Mouse (Mus musculus): ENCODE measurements at regions not wholly inside any gene's neighbourhood (a gene's known extent, or its start where the extent isn't known, plus 50 kb on each side); places are given as distances from the start of the nearest gene placed in this dataset.

- H3K4me1 ChIP-seq (ENCODE audit: control insufficient read depth, insufficient read depth, low read length) = no peaks in the 10 kb centered on the region
- no peak overlapping the region for H3K4me3 ChIP-seq (ENCODE audit: low read depth, low read length)
- no peak overlapping the region for H3K9ac ChIP-seq (ENCODE audit: low read length)
- DNase-seq (ENCODE audit: low spot score, missing footprints) = peak; percentile 35
- no peaks in the 10 kb centered on the region for H3K36me3 ChIP-seq (ENCODE audit: control insufficient read depth, insufficient read depth, low read length)
- H3K27ac ChIP-seq (ENCODE audit: low read depth, low read length) = no peak overlapping the region
- no peaks in the 10 kb centered on the region for H3K9me3 ChIP-seq (ENCODE audit: control insufficient read depth, low read length)
- 87% methylated on average over 12 of the region's 12 CpGs for WGBS
- ATAC-seq (ENCODE audit: low FRiP score) = no peak
- H3K27me3 ChIP-seq (ENCODE audit: control insufficient read depth, insufficient read depth, low read length) = no peaks in the 10 kb centered on the region
- no peak overlapping the region for H3K4me2 ChIP-seq
These were observed 167.9 kb upstream of the Cdkn2b start for GRCm38 (mm10) chr4:89478646-89479237.

DNA sequence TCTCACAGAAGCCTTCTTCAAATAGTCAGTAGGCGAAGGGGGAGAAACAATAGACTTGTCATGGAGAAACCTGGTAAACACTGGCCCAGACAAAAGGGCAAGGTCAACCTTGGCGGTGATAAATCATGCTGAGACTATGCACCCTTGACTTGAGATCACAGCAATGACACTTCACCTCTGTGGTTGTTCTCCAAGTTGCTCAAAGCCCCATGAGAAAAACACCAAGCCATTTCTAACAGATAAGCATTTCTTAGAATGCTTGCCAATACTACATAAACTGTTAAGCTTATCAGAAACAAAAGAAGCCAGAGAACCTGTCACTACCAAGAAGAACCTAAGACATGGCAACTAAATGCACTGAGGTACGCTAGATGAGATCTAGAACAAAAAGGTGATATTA lies 165.0 kb upstream of the Cdkn2b start:
- no peak overlapping the region for H3K27ac ChIP-seq (ENCODE audit: low read depth, low read length)
- no peak overlapping the region for H3K9ac ChIP-seq (ENCODE audit: low read length)
- H3K4me1 ChIP-seq (ENCODE audit: control insufficient read depth, insufficient read depth, low read length) = no peaks in the 10 kb centered on the region
- ATAC-seq (ENCODE audit: low FRiP score) = no peak
- peak; percentile 80 for DNase-seq (ENCODE audit: low spot score, missing footprints)
- no peaks in the 10 kb centered on the region for H3K27me3 ChIP-seq (ENCODE audit: control insufficient read depth, insufficient read depth, low read length)
- H3K4me3 ChIP-seq (ENCODE audit: low read depth, low read length) = no peak overlapping the region
- 76% methylated on average over 3 of the region's 3 CpGs for WGBS
- H3K9me3 ChIP-seq (ENCODE audit: control insufficient read depth, low read length) = no peaks in the 10 kb centered on the region
- no peaks in the 10 kb centered on the region for H3K36me3 ChIP-seq (ENCODE audit: control insufficient read depth, insufficient read depth, low read length)
- H3K4me2 ChIP-seq = no peak overlapping the region

GRCm38 (mm10) chr4:89474836-89475541 lies 164.2 kb upstream of the Cdkn2b start:
- H3K36me3 ChIP-seq (ENCODE audit: control insufficient read depth, insufficient read depth, low read length) = no peaks in the 10 kb centered on the region
- H3K4me1 ChIP-seq (ENCODE audit: control insufficient read depth, insufficient read depth, low read length) = no peaks in the 10 kb centered on the region
- no peaks in the 10 kb centered on the region for H3K9me3 ChIP-seq (ENCODE audit: control insufficient read depth, low read length)
- no peak overlapping the region for H3K9ac ChIP-seq (ENCODE audit: low read length)
- no peak overlapping the region for H3K4me3 ChIP-seq (ENCODE audit: low read depth, low read length)
- ATAC-seq (ENCODE audit: low FRiP score) (no peak), DNase-seq (ENCODE audit: low spot score, missing footprints) (peak; percentile 79)
- H3K27ac ChIP-seq (ENCODE audit: low read depth, low read length) = no peak overlapping the region
- H3K27me3 ChIP-seq (ENCODE audit: control insufficient read depth, insufficient read depth, low read length) = no peaks in the 10 kb centered on the region
- no peak overlapping the region for H3K4me2 ChIP-seq
- 82% methylated on average over 7 of the region's 7 CpGs for WGBS

DNA sequence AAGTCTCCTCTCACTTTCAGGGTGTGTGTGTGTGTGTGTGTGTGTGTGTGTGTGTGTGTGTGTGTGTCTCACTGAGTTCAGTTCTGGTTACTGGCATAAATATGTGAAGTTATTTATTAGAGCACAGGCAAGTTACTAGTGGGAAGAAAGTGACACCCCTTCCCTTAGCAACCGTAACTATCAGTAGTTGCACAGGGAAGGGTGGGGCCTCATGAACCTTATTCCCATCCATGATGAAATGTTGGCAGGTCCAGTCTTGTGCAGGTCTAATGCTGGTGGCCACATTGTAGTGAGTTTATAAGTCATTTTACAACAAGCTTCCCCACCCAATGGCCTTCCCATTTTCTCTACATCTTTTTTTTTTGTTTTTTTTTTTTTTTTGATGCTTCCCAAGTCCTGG lies 160.6 kb upstream of the Cdkn2b start:
- DNase-seq (ENCODE audit: low spot score, missing footprints) = no peak
- Histone ChIP-seq H3K4me2 (no peak overlapping the region), H3K4me1 (ENCODE audit: control insufficient read depth, insufficient read depth, low read length) (no peaks in the 10 kb centered on the region), H3K4me3 (ENCODE audit: low read depth, low read length) (no peak overlapping the region), H3K9me3 (ENCODE audit: control insufficient read depth, low read length) (no peaks in the 10 kb centered on the region), H3K27ac (ENCODE audit: low read depth, low read length) (no peak overlapping the region), H3K27me3 (ENCODE audit: control insufficient read depth, insufficient read depth, low read length) (no peaks in the 10 kb centered on the region), H3K9ac (ENCODE audit: low read length) (no peak overlapping the region), H3K36me3 (ENCODE audit: control insufficient read depth, insufficient read depth, low read length) (no peaks in the 10 kb centered on the region)
- 93% methylated on average over 1 of the region's 1 CpGs for WGBS
- ATAC-seq (ENCODE audit: low FRiP score) = no peak

- WGBS = 85% methylated on average over 2 of the region's 2 CpGs
- no peaks in the 10 kb centered on the region for H3K9me3 ChIP-seq (ENCODE audit: control insufficient read depth, low read length)
- H3K4me1 ChIP-seq (ENCODE audit: control insufficient read depth, insufficient read depth, low read length) = no peaks in the 10 kb centered on the region
- H3K27ac ChIP-seq (ENCODE audit: low read depth, low read length) = no peak overlapping the region; the same call in 1 of the 2 replicates
- ATAC-seq (ENCODE audit: low FRiP score) = peak; percentile 34; the same call in 1 of the 2 replicates
- peak; percentile 12 for DNase-seq (ENCODE audit: low spot score, missing footprints)
- no peaks in the 10 kb centered on the region for H3K27me3 ChIP-seq (ENCODE audit: control insufficient read depth, insufficient read depth, low read length)
- H3K4me2 ChIP-seq = no peak overlapping the region
- H3K36me3 ChIP-seq (ENCODE audit: control insufficient read depth, insufficient read depth, low read length) = no peaks in the 10 kb centered on the region
- no peak overlapping the region for H3K4me3 ChIP-seq (ENCODE audit: low read depth, low read length)
- no peak overlapping the region for H3K9ac ChIP-seq (ENCODE audit: low read length)
These were observed 159.9 kb upstream of the Cdkn2b start for GRCm38 (mm10) chr4:89470756-89471155.

- Histone ChIP-seq H3K36me3 (ENCODE audit: control insufficient read depth, insufficient read depth, low read length) (no peaks in the 10 kb centered on the region), H3K9ac (ENCODE audit: low read length) (no peak overlapping the region), H3K4me1 (ENCODE audit: control insufficient read depth, insufficient read depth, low read length) (no peaks in the 10 kb centered on the region), H3K4me2 (no peak overlapping the region), H3K27ac (ENCODE audit: low read depth, low read length) (no peak overlapping the region), H3K4me3 (ENCODE audit: low read depth, low read length) (no peak overlapping the region), H3K27me3 (ENCODE audit: control insufficient read depth, insufficient read depth, low read length) (no peaks in the 10 kb centered on the region), H3K9me3 (ENCODE audit: control insufficient read depth, low read length) (no peaks in the 10 kb centered on the region)
- WGBS = 30% methylated on average over 8 of the region's 8 CpGs
- ATAC-seq (ENCODE audit: low FRiP score) (peak; percentile 83), DNase-seq (ENCODE audit: low spot score, missing footprints) (peak; percentile 82)
These were observed 159.0 kb upstream of the Cdkn2b start for GRCm38 (mm10) chr4:89469883-89470282.

GRCm38 (mm10) chr4:89469406-89469805 lies 158.6 kb upstream of the Cdkn2b start:
- H3K27ac ChIP-seq (ENCODE audit: low read depth, low read length) = no peak overlapping the region
- H3K36me3 ChIP-seq (ENCODE audit: control insufficient read depth, insufficient read depth, low read length) = no peaks in the 10 kb centered on the region
- no peaks in the 10 kb centered on the region for H3K9me3 ChIP-seq (ENCODE audit: control insufficient read depth, low read length)
- H3K27me3 ChIP-seq (ENCODE audit: control insufficient read depth, insufficient read depth, low read length) = no peaks in the 10 kb centered on the region
- H3K4me1 ChIP-seq (ENCODE audit: control insufficient read depth, insufficient read depth, low read length) = no peaks in the 10 kb centered on the region
- no peak overlapping the region for H3K4me3 ChIP-seq (ENCODE audit: low read depth, low read length)
- 93% methylated on average over 3 of the region's 3 CpGs for WGBS
- no peak overlapping the region for H3K4me2 ChIP-seq
- H3K9ac ChIP-seq (ENCODE audit: low read length) = no peak overlapping the region
- ATAC-seq (ENCODE audit: low FRiP score) (peak; percentile 5; the same call in 1 of the 2 replicates), DNase-seq (ENCODE audit: low spot score, missing footprints) (peak; percentile 81)

DNA sequence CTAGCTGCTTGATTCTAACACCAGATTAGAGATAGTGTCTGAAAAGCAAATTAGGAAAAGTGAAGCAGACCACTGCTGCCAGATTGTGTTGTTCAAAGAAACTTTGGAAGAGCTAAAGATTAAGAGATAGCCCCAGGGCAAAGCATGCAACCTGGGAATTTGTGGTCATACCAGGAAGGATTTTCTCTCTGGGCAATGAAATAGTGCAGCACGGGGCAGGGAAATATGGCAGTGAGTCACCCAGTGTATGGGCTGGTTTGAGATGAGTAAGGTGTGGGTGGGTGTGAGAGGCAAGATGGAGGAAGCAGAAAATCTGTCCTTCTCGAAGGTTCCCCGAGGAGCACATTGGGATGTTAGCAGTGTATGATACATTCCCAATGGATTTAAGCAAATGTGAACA lies 155.9 kb upstream of the Cdkn2b start:
- no peak overlapping the region for H3K4me3 ChIP-seq (ENCODE audit: low read depth, low read length)
- no peak for DNase-seq (ENCODE audit: low spot score, missing footprints)
- no peak overlapping the region for H3K4me2 ChIP-seq
- no peak for ATAC-seq (ENCODE audit: low FRiP score)
- WGBS = 92% methylated on average over 3 of the region's 3 CpGs
- H3K27ac ChIP-seq (ENCODE audit: low read depth, low read length) = no peak overlapping the region
- no peaks in the 10 kb centered on the region for H3K36me3 ChIP-seq (ENCODE audit: control insufficient read depth, insufficient read depth, low read length)
- no peaks in the 10 kb centered on the region for H3K9me3 ChIP-seq (ENCODE audit: control insufficient read depth, low read length)
- no peak overlapping the region for H3K9ac ChIP-seq (ENCODE audit: low read length)
- H3K4me1 ChIP-seq (ENCODE audit: control insufficient read depth, insufficient read depth, low read length) = no peaks in the 10 kb centered on the region
- H3K27me3 ChIP-seq (ENCODE audit: control insufficient read depth, insufficient read depth, low read length) = no peaks in the 10 kb centered on the region

GRCm38 (mm10) chr4:89463121-89463520 lies 152.3 kb upstream of the Cdkn2b start:
- Histone ChIP-seq H3K9ac (ENCODE audit: low read length) (no peak overlapping the region), H3K27ac (ENCODE audit: low read depth, low read length) (no peak overlapping the region), H3K9me3 (ENCODE audit: control insufficient read depth, low read length) (no peaks in the 10 kb centered on the region), H3K4me1 (ENCODE audit: control insufficient read depth, insufficient read depth, low read length) (no peaks in the 10 kb centered on the region), H3K4me3 (ENCODE audit: low read depth, low read length) (no peak overlapping the region), H3K27me3 (ENCODE audit: control insufficient read depth, insufficient read depth, low read length) (no peaks in the 10 kb centered on the region), H3K36me3 (ENCODE audit: control insufficient read depth, insufficient read depth, low read length) (no peaks in the 10 kb centered on the region), H3K4me2 (no peak overlapping the region)
- WGBS = 91% methylated on average over 4 of the region's 4 CpGs
- ATAC-seq (ENCODE audit: low FRiP score) (no peak), DNase-seq (ENCODE audit: low spot score, missing footprints) (peak; percentile 39)
